Mouse (Mus musculus) hindbrain, embryonic 16.5 days (tissue): ENCODE results near the gene Nploc4. TPM values are rescaled to one million over a fixed set of nuclear protein-coding genes. Genes with fewer than 3 reads are reported as not detected.

Experiments used
- ATAC-seq: fragments of 200-750 bp; cut with Nextera tagmentation; 2 replicates; pipeline ENCODE4 v1.8.0; 2017; ENCODE audit warnings: moderate TSS enrichment, moderate library complexity
- H3K27ac ChIP-seq: fragments of 300-500 bp; sonication (generic); 2 replicates; pipeline ENCODE4 v1.5.1; 2014; ENCODE audit warnings: low read depth, mild to moderate bottlenecking, control low read depth, low read length, moderate library complexity
- H3K27me3 ChIP-seq: fragments of 300-500 bp; sonication (generic); replicated peaks from 2 replicates; pipeline ENCODE4 v1.6.1; 2014; ENCODE audit warnings: low read length; ENCODE audit not compliant: control insufficient read depth, insufficient read depth
- H3K36me3 ChIP-seq: fragments of 300-500 bp; sonication (generic); 2 replicates; pipeline ENCODE4 v1.6.1; 2014; ENCODE audit warnings: mild to moderate bottlenecking, low read length, moderate library complexity, mixed read lengths; ENCODE audit not compliant: control insufficient read depth, insufficient read depth
- H3K4me1 ChIP-seq: fragments of 300-500 bp; sonication (generic); 2 replicates; pipeline ENCODE4 v1.6.1; 2014; ENCODE audit warnings: low read depth, low read length; ENCODE audit not compliant: control insufficient read depth, insufficient read depth
- H3K4me2 ChIP-seq: fragments of 300-500 bp; sonication (generic); 2 replicates; pipeline ENCODE4 v1.6.1; 2014; ENCODE audit warnings: mild to moderate bottlenecking, low read length, control low read depth, moderate library complexity
- H3K4me3 ChIP-seq: fragments of 300-500 bp; sonication (generic); 2 replicates; pipeline ENCODE4 v1.5.1; 2014; ENCODE audit warnings: mild to moderate bottlenecking, low read length, control low read depth, moderate library complexity
- H3K9ac ChIP-seq: fragments of 300-500 bp; sonication (generic); 2 replicates; pipeline ENCODE4 v1.6.1; 2014; ENCODE audit warnings: low read depth, mild to moderate bottlenecking, control low read depth, low read length, moderate library complexity
- H3K9me3 ChIP-seq: fragments of 300-500 bp; sonication (generic); 2 replicates; pipeline ENCODE4 v1.6.1; 2014; ENCODE audit warnings: mild to moderate bottlenecking, low read length, moderate library complexity; ENCODE audit not compliant: control insufficient read depth
- WGBS: fragments of 180-500 bp; shearing (Covaris S2); extraction: QIAGEN DNeasy Blood & Tissue Kit; methylation state at CpG from one replicate; pipeline ENCODE4 v1.1.7; 2014; 5-methylcytosine and 5-hydroxymethylcytosine counted together
- microRNA-seq: library from miRNA; unstranded; fragments of <30 nt; microRNA quantifications from one replicate; pipeline ENCODE4, GENCODE M21; 2017
- polyA plus RNA-seq: library from polyadenylated mRNA; unstranded; fragments of >200 nt; fragmentation: Nextera tagmentation; extraction: Ambion mirVana; gene quantifications from 2 replicates; pipeline ENCODE4 v1.2.1, GENCODE M21; 2015

Gene Nploc4
- polyA plus RNA-seq, 1 experiment from 2014 or later: 28.7 TPM

- Histone ChIP-seq H3K27me3 (no peaks in the 10 kb centered on the region), H3K4me2 (no peak overlapping the region), H3K27ac (no peak overlapping the region), H3K9me3 (no peaks in the 10 kb centered on the region), H3K4me3 (no peak overlapping the region), H3K9ac (no peak overlapping the region), H3K4me1 (peaks cover 11% of the 10 kb centered on the region), H3K36me3 (peaks cover under 1% of the 10 kb centered on the region; the same call in 1 of the 2 replicates)
- 91% methylated on average over 10 of the region's 10 CpGs for WGBS
- no peak for ATAC-seq
Observed at GRCm38 (mm10) chr11:120339978-120340513, 97.5 kb downstream of the Nploc4 start.

- Histone ChIP-seq H3K27me3 (no peaks in the 10 kb centered on the region), H3K4me3 (no peak overlapping the region), H3K4me2 (no peak overlapping the region), H3K9me3 (no peaks in the 10 kb centered on the region), H3K4me1 (peaks cover 4% of the 10 kb centered on the region), H3K36me3 (no peaks in the 10 kb centered on the region), H3K9ac (no peak overlapping the region), H3K27ac (no peak overlapping the region)
- WGBS: 75% methylated on average over 3 of the region's 3 CpGs
- ATAC-seq: no peak
Observed at GRCm38 (mm10) chr11:120338786-120339185, 98.7 kb downstream of the Nploc4 start.

- no peaks in the 10 kb centered on the region for H3K4me1 ChIP-seq
- H3K27me3 ChIP-seq: no peaks in the 10 kb centered on the region
- WGBS: 54% methylated on average over 2 of the region's 2 CpGs
- ATAC-seq: no peak
- H3K9ac ChIP-seq: no peak overlapping the region
- no peak overlapping the region for H3K4me2 ChIP-seq
- no peak overlapping the region for H3K27ac ChIP-seq
- no peak overlapping the region for H3K4me3 ChIP-seq
- H3K36me3 ChIP-seq: no peaks in the 10 kb centered on the region
- H3K9me3 ChIP-seq: no peaks in the 10 kb centered on the region
Observed at GRCm38 (mm10) chr11:120337447-120337846, 100.1 kb downstream of the Nploc4 start.

GRCm38 (mm10) chr11:120335431-120336021 lies 102.0 kb downstream of the Nploc4 start:
- no peak overlapping the region for H3K4me2 ChIP-seq
- no peak overlapping the region for H3K9ac ChIP-seq
- no peak for ATAC-seq
- H3K36me3 ChIP-seq: no peaks in the 10 kb centered on the region
- no peak overlapping the region for H3K4me3 ChIP-seq
- no peaks in the 10 kb centered on the region for H3K9me3 ChIP-seq
- H3K27ac ChIP-seq: no peak overlapping the region
- H3K4me1 ChIP-seq: no peaks in the 10 kb centered on the region
- H3K27me3 ChIP-seq: no peaks in the 10 kb centered on the region
- WGBS: 81% methylated on average over 6 of the region's 6 CpGs

Small RNA genes within 50 kb of the gene (microRNA-seq; reads per million reads assigned to microRNA genes)
- gene Gm23419 (not detected), gene Mir6935 (1.7 reads per million)

Other genes starting within 250 kb of the Nploc4 start
- 7.8 and 9.7 TPM in 2 replicates for gene Bahcc1, start 204.8 kb downstream of the Nploc4 start, polyA plus RNA-seq
- 4,199 and 4,222 TPM in 2 replicates for gene Actg1, start 89.2 kb downstream of the Nploc4 start, polyA plus RNA-seq
- gene Fscn2, start 76.2 kb downstream of the Nploc4 start, polyA plus RNA-seq: 0.66 and 1.6 TPM in 2 replicates
- 103 and 109 TPM in 2 replicates for gene Faap100, start 58.9 kb downstream of the Nploc4 start, polyA plus RNA-seq
- gene Tspan10, start 4.9 kb upstream of the Nploc4 start, polyA plus RNA-seq: not detected in 2 replicates
- gene Pde6g, start 15.8 kb upstream of the Nploc4 start, polyA plus RNA-seq: 0.30 TPM in 1 of 2 replicates, not detected in the other
- 10.8 and 15.8 TPM in 2 replicates for gene Oxld1, start 20.4 kb upstream of the Nploc4 start, polyA plus RNA-seq
- 23.5 and 25.9 TPM in 2 replicates for gene Ccdc137, start 20.4 kb upstream of the Nploc4 start, polyA plus RNA-seq
- 60.5 and 68.1 TPM in 2 replicates for gene Arl16, start 29.9 kb upstream of the Nploc4 start, polyA plus RNA-seq
- 135 and 137 TPM in 2 replicates for gene Mrpl12, start 46.9 kb upstream of the Nploc4 start, polyA plus RNA-seq
- gene Slc25a10, start 54.1 kb upstream of the Nploc4 start, polyA plus RNA-seq: 31.2 and 31.5 TPM in 2 replicates
- 0.92 and 1.0 TPM in 2 replicates for gene Gcgr, start 93.0 kb upstream of the Nploc4 start, polyA plus RNA-seq
- gene Mcrip1, start 112.0 kb upstream of the Nploc4 start, polyA plus RNA-seq: 243 and 245 TPM in 2 replicates
- gene Ppp1r27, start 113.4 kb upstream of the Nploc4 start, polyA plus RNA-seq: 0.64 TPM in 1 of 2 replicates, not detected in the other
- gene P4hb, start 135.5 kb upstream of the Nploc4 start, polyA plus RNA-seq: 252 and 298 TPM in 2 replicates
- 501 and 544 TPM in 2 replicates for gene Arhgdia, start 143.9 kb upstream of the Nploc4 start, polyA plus RNA-seq
- gene Alyref, start 160.7 kb upstream of the Nploc4 start, polyA plus RNA-seq: 55.8 and 202 TPM in 2 replicates
- gene Anapc11, start 160.7 kb upstream of the Nploc4 start, polyA plus RNA-seq: 194 and 203 TPM in 2 replicates
- gene Npb, start 170.8 kb upstream of the Nploc4 start, polyA plus RNA-seq: 0.99 and 1.00 TPM in 2 replicates
- 236 and 242 TPM in 2 replicates for gene Pcyt2, start 180.2 kb upstream of the Nploc4 start, polyA plus RNA-seq
- gene Sirt7, start 187.5 kb upstream of the Nploc4 start, polyA plus RNA-seq: 39.4 and 41.3 TPM in 2 replicates
- 25.4 and 34.6 TPM in 2 replicates for gene Mafg, start 195.9 kb upstream of the Nploc4 start, polyA plus RNA-seq
- 18.0 and 20.0 TPM in 2 replicates for gene Pycr1, start 206.1 kb upstream of the Nploc4 start, polyA plus RNA-seq
- 1.1 and 2.4 TPM in 2 replicates for gene Myadml2, start 210.4 kb upstream of the Nploc4 start, polyA plus RNA-seq
- gene Notum, start 223.5 kb upstream of the Nploc4 start, polyA plus RNA-seq: 3.1 and 3.8 TPM in 2 replicates
- gene Aspscr1, start 235.3 kb upstream of the Nploc4 start, polyA plus RNA-seq: 146 and 151 TPM in 2 replicates